Mouse (Mus musculus): Measurements from ENCODE around the gene Chrna7. TPM values are rescaled to one million over a fixed set of nuclear protein-coding genes. Genes with fewer than 3 reads are reported as not detected.

The Chrna7 gene
- 0.09 and 0.15 TPM in 2 replicates for polyA plus RNA-seq (2012; rRNA removed)

DNA sequence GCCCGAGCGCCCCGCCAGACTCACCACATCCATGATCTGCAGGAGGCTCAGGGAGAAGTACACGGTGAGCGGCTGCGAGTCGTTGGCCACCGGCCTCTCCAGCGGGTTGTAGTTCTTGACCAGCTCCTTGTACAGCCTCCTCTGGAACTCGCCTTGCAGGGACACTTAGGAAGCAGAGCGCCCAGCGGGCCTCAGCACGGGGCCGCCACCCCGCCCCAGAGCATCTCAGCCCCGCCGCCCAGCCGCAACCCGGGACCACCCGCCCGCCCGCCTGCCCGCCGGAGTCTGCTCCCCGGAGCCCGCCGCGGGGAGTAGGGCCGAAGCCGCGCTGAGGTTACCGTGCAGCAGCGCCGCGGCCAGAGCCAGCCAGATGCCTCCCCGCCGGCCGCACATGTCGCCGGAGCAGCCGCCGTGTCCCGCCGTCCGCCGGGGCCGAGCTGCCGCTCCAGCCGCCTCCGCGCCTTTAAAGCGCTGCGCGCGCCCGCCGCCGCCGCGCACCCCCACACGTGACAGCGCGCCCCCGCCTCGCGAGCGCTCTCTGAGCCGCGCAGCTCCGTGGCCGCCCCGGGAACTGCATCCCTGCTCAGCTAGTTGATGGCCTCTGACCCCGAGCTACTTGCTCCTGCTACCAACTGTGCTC is at the start of gene Chrna7:
Gene Chrna7 (minus strand): TSS at position 486 of the 640 bp plus-strand sequence.
- no peak for DNase-seq (ENCODE audit: low read depth)

GRCm38 (mm10) chr7:63249404-63249803 is 37.0 kb upstream of the Chrna7 start:
- DNase-seq (ENCODE audit: low read depth) = no peak

DNA sequence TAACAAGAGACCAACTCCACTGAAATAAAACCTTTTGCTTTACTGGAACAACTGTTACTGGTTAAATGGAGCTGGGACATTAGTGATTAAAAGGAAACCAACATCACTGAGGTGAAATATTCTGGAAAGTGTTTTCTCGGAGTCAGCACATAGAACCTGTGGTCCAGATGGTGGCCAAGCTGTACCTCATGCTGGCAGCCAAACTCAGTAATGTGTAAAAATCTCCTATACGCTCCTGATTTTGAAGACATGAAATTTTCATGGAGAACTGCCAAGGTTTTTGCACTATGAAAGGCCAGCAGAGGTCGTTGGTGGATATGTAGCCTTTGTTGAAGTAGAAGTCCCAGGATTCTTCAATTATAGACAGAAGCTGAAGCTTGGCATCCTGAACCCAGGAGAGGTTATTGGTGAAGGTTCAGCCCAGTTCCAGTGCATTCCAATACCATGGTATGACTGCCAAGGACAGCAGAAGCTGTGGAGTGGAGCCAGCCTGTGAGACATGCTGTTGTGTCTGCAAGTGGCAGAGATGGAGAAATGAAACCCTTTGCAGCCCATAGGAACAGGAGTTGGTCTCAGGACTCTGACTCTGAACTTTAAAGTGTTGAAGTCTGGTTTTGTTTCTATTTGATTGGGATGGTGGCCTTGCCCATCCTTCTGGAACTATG is 25.6 kb upstream of the Chrna7 start:
- DNase-seq (ENCODE audit: low read depth) = no peak

- DNase-seq (ENCODE audit: low read depth) = no peak
Measured at GRCm38 (mm10) chr7:63225066-63225780, 12.9 kb upstream of the Chrna7 start.

- no peak for DNase-seq (ENCODE audit: low read depth)
Measured at GRCm38 (mm10) chr7:63211641-63212083, 707 bp downstream of the Chrna7 start.

- DNase-seq (ENCODE audit: low read depth) = no peak
Measured at GRCm38 (mm10) chr7:63209501-63209900, 2.9 kb downstream of the Chrna7 start.

DNA sequence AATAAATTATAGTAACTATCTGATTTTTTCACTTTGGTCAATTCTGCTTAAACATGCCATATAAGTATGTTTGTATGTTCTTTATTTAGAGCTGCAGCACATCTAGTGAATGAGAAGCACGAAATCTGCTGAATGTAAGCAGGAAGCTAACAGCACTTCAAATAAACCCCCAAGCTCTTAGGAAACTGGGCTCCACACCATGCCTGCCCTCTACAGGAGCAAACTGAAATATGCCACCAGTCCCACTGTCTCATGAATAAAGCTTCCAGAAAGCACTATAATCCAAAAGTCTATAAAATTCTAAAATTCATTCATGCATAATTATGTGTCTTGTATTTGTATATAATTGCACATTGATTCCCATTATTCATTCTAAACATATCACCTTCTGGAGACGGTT is 5.2 kb downstream of the Chrna7 start:
- DNase-seq (ENCODE audit: low read depth) = no peak

DNA sequence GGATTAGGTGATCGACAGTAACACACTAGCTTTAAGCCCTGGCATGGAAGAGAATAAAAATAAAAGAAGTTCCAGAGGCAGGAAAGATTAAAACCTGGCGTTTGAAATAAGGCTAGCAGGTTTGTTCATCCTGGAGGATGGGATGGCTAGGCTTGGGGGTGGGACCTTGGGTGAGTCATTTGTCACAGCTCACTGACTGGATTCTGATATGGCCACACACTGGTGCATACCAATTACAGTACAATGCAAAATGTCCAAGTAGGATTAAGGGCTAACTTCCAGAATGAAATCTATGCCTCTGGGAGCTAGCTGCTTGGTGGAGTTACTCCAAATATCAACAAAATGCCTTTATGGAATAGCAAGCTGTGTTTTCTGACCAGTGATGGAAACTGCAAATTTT is 16.8 kb downstream of the Chrna7 start:
- no peak for DNase-seq (ENCODE audit: low read depth)

DNA sequence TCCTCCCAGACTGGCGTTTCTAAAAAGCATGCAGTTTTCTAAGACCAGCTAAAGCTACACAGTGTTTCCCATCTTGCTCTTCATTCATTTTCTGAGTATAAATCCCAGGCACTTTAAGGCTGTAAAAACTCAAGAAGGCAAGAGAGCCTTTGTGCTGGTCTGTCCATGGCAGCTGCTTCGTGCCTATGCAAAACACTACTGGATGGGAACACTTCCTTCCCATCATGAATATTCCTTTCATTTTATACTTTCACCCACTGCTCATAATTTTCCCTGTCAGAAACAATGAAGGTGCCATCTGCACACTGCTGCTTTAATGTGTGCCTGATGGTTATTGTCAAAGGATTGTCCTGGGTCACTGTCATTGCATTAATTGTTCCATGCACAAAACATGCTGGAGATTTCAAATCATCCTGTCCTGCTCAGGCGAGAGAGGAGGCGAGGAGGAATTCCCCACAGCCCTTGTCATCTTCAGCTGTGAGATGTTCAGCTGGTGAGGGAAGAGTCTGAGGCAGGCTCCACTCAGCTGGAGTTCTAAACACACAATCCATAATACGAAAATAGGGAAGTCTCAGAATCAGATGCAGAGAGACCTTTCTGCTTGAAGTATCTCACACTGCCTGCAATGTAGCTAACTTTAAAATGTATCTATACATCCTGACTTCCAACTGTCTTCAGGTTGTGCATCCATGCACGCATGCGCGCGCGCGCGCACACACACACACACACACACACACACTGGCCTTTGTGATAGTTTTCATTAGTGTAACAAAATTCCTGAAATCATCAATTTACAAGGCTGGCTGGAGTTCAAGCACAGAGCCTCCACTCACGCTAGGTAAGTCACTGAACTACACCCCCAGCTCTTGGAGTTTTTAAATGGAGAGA is 22.5 kb downstream of the Chrna7 start:
- DNase-seq (ENCODE audit: low read depth) = no peak

DNA sequence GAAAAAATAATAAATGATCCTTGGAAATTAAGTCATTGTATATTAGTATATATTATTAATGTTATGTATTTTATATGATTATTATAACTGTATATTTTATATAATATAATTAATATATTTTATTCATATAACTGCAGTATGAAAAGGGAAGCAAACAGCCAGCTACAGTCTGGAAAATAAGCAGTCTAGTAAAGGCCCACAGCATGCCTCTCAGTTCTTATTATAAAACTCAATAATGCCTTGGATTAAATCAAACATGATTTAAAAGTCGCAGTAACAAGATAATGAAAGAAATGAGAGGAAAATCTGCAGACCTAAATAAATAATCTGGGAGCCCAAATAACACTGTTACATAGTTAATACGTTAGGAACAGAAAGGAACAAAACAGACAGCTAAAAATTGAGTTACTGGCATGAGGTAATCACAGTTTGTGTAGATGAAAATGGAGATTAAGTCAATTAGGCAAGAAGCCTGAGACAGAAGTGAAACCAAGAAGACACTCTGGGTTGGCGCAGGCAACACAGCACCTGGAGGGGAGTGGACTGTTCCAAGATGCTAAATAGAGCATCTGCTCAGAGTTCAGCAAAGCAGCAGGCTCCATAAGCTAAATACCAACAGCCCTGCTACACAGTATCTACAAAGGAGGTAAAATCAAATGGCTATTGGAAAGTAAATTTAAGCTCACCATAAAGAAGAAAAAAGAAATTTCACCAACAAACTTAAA is 42.1 kb downstream of the Chrna7 start:
- DNase-seq (ENCODE audit: low read depth) = no peak

- no peak for DNase-seq (ENCODE audit: low read depth)
Measured at GRCm38 (mm10) chr7:63164617-63165016, 47.8 kb downstream of the Chrna7 start.

DNA sequence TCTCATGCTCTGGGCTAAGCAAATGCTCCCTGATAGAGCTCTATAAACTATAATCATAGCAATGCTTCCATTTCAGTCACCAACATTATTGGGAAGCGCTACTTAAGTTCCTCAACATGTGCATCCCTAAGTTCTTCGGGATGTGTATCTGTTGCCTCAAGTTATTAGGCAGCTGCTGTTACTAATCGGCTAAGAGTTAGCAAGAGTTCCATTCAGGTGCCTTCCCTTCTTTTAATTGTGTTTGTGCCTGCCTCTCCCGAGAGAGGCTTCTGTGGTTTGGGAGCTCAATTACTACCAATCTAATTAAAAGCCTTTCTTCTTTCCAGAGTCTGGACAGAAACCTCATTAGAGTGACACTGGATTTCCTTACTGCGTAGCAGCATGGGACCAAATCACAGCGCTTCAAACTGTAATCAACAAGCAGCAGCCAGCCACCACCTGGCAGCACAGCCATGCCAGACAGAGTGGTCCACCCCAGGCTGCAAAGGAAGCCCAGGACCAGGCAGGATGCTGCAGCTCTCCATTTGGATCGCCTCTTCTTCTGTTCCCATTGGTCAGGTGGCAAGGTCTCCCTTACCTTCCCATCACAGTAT is 50.0 kb downstream of the Chrna7 start:
- DNase-seq (ENCODE audit: low read depth) = no peak

GRCm38 (mm10) chr7:63153239-63153638 is 59.1 kb downstream of the Chrna7 start:
- no peak for DNase-seq (ENCODE audit: low read depth)

DNA sequence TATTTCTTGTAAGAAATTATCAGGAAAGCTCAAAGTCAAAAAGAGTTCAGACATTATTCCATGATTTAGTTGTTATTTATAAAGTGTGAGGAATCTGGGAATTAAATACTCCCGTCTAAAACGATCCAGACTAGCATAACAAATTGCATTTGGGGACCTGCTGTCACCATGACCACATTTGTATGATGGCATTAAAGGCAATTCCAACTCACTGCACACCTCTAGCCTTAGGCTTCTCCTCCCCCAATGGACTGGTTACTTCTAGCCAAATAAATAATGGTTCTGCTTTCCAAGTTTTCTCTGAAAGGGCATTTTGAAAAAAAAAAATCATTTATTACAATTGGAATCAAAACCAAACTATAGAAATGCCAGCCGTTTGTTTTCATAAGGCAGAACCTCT is 63.6 kb downstream of the Chrna7 start:
- DNase-seq (ENCODE audit: low read depth) = no peak

GRCm38 (mm10) chr7:63148321-63148720 is 64.0 kb downstream of the Chrna7 start:
- no peak for DNase-seq (ENCODE audit: low read depth)

- no peak for DNase-seq (ENCODE audit: low read depth)
Measured at GRCm38 (mm10) chr7:63122547-63122946, 89.8 kb downstream of the Chrna7 start.

DNA sequence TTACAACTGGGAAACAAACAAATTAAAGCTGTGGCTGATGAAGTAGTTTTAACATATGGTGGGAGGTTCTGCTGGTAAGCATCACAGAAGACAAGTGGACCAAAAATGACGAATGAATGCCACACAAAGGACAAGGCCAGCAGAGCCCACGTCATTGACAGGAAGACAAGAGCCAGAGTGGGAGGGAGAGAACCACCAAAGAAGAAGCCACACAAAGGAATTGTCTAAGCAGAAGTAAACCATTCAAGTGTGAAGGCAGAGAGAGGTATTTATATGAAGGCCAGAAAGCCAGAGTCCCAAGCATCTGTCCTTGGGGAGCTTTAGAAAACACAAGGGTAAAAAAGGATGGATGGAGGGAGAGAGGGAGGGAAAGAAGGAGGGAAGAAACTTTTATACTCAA is 98.7 kb downstream of the Chrna7 start:
- DNase-seq (ENCODE audit: low read depth) = no peak

DNA sequence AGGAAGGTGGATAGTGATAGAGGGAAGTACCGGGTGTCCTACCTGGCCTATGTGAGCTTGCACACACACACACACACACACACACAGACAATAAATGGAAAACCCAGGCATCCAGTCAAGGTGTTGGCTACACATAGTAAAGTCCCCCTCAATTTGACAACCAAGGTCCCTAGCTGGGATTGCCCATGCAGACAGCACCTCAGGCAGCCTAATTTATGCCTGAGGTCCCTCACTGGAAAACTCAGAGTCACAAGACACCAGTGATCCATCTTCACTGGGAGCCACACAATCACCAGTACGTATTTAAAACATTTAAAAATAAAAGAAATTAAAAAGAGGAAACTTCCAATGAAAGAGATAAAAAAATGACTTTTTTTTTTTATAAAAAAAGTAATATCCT is 99.1 kb downstream of the Chrna7 start:
- DNase-seq (ENCODE audit: low read depth) = no peak

- no peak for DNase-seq (ENCODE audit: low read depth)
Measured at GRCm38 (mm10) chr7:63109348-63109747, 103.0 kb downstream of the Chrna7 start.

DNA sequence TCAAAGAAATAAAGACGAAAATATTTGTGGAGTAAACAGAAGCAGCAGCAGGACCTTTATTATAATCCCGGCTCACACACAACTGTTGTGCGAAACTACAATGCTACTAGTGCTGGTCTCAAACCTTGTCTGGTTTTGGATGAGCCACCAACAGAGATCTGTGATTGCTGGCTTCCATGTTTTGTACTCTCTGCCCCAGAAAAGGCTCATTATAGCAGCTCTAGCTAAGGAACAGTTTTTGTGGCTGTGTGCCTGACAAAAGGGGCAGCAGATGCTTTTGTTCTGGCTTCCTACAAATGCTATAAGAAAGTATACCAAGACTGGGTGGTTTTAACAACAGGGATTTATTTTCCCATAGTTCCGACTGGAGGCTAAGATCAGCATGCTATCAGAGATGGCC is 126.4 kb downstream of the Chrna7 start:
- no peak for DNase-seq (ENCODE audit: low read depth)

Data from gonadal fat pad, adult 2 months (tissue).